Mouse (Mus musculus): Measurements from ENCODE around the gene Fam214a. TPM values are rescaled to one million over a fixed set of nuclear protein-coding genes. Genes with fewer than 3 reads are reported as not detected.

Gene Fam214a
- polyA plus RNA-seq, 1 experiment from 2014 or later = 14.8 TPM

DNA sequence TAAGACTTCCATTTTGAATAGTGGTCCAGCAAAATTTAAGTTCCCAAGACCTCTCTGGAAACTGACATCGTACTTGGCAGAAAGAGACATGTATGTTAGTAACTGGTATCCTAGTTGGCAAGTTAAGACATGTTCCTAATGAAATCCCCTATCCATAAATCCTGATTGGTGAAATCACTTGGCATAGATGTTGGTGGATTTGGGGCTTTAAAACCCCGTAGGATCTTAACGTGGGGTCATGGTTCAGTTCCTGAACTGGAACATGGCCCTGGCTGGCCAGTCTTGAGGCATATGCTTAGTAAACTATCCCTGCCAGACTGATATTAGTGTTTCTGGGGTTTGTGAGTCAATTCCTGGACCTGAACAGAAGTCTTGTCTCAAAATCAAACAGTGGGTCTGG is 14.9 kb upstream of the Fam214a start:
- no peak for DNase-seq (ENCODE audit: low spot score)
- Histone ChIP-seq H3K36me3 (ENCODE audit: control insufficient read depth, insufficient read depth, low read length) (no peaks in the 10 kb centered on the region), H3K4me2 (ENCODE audit: low read depth) (no peak overlapping the region), H3K9me3 (ENCODE audit: control insufficient read depth, low read length) (no peaks in the 10 kb centered on the region), H3K4me1 (ENCODE audit: control insufficient read depth, insufficient read depth, low read length) (no peaks in the 10 kb centered on the region), H3K4me3 (ENCODE audit: low read depth, low read length) (no peak overlapping the region), H3K9ac (ENCODE audit: low read length) (no peak overlapping the region), H3K27ac (ENCODE audit: low read depth, low read length) (no peak overlapping the region), H3K27me3 (ENCODE audit: control insufficient read depth, insufficient read depth, low read length) (no peaks in the 10 kb centered on the region)
- no peak for ATAC-seq (ENCODE audit: insufficient read depth, low FRiP score, low TSS enrichment)
- 93% methylated on average over 3 of the region's 3 CpGs for WGBS

DNA sequence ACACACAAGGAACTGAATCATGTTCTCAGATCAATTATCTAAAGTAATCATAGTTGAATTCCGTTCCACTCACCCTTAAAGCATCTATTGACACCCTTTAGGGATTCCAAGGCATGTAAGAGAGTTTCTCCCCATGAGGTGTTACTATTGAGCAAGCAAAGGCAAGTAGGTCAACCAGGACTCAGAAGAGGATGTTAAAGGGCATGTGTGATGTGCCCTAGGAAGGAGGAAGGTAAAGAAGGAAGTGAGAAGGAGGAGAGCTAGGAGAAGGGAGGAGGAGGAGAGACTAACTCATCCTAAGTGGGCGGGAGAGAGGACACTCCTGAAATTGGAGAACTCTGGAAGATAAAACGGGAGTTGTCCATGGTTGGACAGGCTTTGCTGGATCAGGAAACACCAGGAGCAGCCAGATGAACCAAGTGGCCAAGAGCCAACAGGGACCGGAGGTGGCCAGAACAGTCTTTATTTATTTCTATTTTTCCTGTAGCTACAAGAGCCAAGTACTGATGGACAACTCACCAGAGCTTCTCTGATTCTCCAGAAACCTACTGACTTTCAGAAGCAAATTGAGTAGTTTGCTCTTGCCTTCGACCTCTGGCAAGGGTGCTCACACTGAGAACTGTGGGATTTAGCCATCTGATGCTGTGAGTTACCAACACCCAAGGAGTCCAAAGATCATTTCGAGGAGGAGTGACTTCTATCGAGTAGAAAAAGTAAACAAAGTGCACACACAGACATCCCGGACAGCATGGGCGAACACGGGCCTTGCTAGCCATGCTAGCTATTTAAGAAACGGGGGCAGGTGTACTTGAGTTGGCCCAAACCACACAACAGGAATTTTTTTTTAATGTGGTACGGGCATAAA is 13.8 kb upstream of the Fam214a start:
- Histone ChIP-seq H3K9ac (ENCODE audit: low read length) (no peak overlapping the region), H3K4me2 (ENCODE audit: low read depth) (no peak overlapping the region), H3K9me3 (ENCODE audit: control insufficient read depth, low read length) (no peaks in the 10 kb centered on the region), H3K36me3 (ENCODE audit: control insufficient read depth, insufficient read depth, low read length) (no peaks in the 10 kb centered on the region), H3K4me3 (ENCODE audit: low read depth, low read length) (no peak overlapping the region), H3K4me1 (ENCODE audit: control insufficient read depth, insufficient read depth, low read length) (no peaks in the 10 kb centered on the region), H3K27ac (ENCODE audit: low read depth, low read length) (no peak overlapping the region), H3K27me3 (ENCODE audit: control insufficient read depth, insufficient read depth, low read length) (no peaks in the 10 kb centered on the region)
- no peak for DNase-seq (ENCODE audit: low spot score)
- 87% methylated on average over 12 of the region's 12 CpGs for WGBS
- no peak for ATAC-seq (ENCODE audit: insufficient read depth, low FRiP score, low TSS enrichment)

DNA sequence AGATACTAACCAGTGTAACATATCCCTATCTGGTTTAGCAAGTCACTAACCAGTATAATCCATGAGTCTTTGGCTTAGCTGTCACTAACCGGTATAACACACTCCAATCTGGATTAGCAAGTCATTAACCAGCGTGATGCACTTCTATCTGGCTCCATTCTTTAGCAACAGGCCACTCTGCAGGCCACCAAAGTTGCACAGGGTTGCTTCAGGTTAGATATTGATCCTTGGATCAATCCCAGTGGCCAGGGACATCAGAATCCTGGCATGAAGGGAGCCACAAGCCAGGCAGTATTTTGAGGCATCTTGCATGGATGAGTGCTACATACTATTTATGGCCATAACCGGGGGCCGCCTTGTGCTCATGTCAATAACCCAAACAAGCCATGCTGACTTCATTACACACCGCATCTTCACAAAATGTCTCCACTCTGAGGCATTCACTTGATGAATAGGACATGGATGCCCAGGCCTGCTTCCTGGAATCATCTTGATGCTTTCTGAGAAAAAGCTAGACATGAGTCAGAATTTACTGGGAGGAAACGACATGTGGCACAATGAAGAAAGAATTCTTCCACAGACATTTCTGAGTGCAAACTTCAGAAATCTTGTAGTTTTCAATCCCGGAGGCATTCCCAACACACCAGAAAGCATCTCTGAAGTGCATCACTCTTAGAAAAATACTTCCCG is 5.8 kb upstream of the Fam214a start:
- Histone ChIP-seq H3K27ac (ENCODE audit: low read depth, low read length) (no peak overlapping the region), H3K9ac (ENCODE audit: low read length) (no peak overlapping the region), H3K4me1 (ENCODE audit: control insufficient read depth, insufficient read depth, low read length) (no peaks in the 10 kb centered on the region), H3K4me3 (ENCODE audit: low read depth, low read length) (no peak overlapping the region), H3K9me3 (ENCODE audit: control insufficient read depth, low read length) (no peaks in the 10 kb centered on the region), H3K36me3 (ENCODE audit: control insufficient read depth, insufficient read depth, low read length) (no peaks in the 10 kb centered on the region), H3K4me2 (ENCODE audit: low read depth) (no peak overlapping the region), H3K27me3 (ENCODE audit: control insufficient read depth, insufficient read depth, low read length) (no peaks in the 10 kb centered on the region)
- DNase-seq (ENCODE audit: low spot score) (no peak), ATAC-seq (ENCODE audit: insufficient read depth, low FRiP score, low TSS enrichment) (no peak)
- 91% methylated on average over 8 of the region's 8 CpGs for WGBS

DNA sequence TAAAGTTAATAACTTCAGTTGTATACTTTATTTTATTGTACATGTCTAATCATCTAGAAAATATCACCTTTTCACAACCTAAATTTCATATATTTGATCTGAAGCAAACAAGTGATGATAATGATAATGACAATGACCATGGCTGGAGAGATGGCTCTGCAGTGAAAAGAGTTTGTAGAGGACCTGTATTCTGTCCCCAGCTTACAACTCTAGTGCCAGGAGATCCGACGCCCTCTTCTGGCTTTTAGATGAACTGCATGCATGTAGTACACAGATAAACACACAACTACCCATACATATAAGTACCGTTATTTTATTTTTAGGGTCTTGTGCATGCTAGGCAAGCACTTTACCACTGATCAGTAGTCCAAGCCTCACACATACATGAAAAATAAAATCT is 1.2 kb upstream of the Fam214a start:
- Histone ChIP-seq H3K4me3 (ENCODE audit: low read depth, low read length) (no peak overlapping the region), H3K9me3 (ENCODE audit: control insufficient read depth, low read length) (no peaks in the 10 kb centered on the region), H3K4me2 (ENCODE audit: low read depth) (no peak overlapping the region), H3K9ac (ENCODE audit: low read length) (no peak overlapping the region), H3K27ac (ENCODE audit: low read depth, low read length) (no peak overlapping the region), H3K27me3 (ENCODE audit: control insufficient read depth, insufficient read depth, low read length) (no peaks in the 10 kb centered on the region), H3K36me3 (ENCODE audit: control insufficient read depth, insufficient read depth, low read length) (no peaks in the 10 kb centered on the region), H3K4me1 (ENCODE audit: control insufficient read depth, insufficient read depth, low read length) (peaks cover 3% of the 10 kb centered on the region)
- ATAC-seq (ENCODE audit: insufficient read depth, low FRiP score, low TSS enrichment) = no peak
- DNase-seq (ENCODE audit: low spot score) = no peak
- 31% methylated on average over 3 of the region's 3 CpGs for WGBS

GRCm38 (mm10) chr9:74952106-74952505 is 578 bp upstream of the Fam214a start:
- Histone ChIP-seq H3K9me3 (ENCODE audit: control insufficient read depth, low read length) (no peaks in the 10 kb centered on the region), H3K36me3 (ENCODE audit: control insufficient read depth, insufficient read depth, low read length) (no peaks in the 10 kb centered on the region), H3K4me1 (ENCODE audit: control insufficient read depth, insufficient read depth, low read length) (peaks cover 3% of the 10 kb centered on the region), H3K27ac (ENCODE audit: low read depth, low read length) (no peak overlapping the region), H3K9ac (ENCODE audit: low read length) (no peak overlapping the region), H3K4me3 (ENCODE audit: low read depth, low read length) (peak overlapping the region; percentile 77), H3K27me3 (ENCODE audit: control insufficient read depth, insufficient read depth, low read length) (no peaks in the 10 kb centered on the region), H3K4me2 (ENCODE audit: low read depth) (peak overlapping the region; percentile 91)
- no peak; the same call in 1 of the 2 replicates for ATAC-seq (ENCODE audit: insufficient read depth, low FRiP score, low TSS enrichment)
- WGBS = 66% methylated on average over 5 of the region's 5 CpGs
- DNase-seq (ENCODE audit: low spot score) = peak; percentile 20

DNA sequence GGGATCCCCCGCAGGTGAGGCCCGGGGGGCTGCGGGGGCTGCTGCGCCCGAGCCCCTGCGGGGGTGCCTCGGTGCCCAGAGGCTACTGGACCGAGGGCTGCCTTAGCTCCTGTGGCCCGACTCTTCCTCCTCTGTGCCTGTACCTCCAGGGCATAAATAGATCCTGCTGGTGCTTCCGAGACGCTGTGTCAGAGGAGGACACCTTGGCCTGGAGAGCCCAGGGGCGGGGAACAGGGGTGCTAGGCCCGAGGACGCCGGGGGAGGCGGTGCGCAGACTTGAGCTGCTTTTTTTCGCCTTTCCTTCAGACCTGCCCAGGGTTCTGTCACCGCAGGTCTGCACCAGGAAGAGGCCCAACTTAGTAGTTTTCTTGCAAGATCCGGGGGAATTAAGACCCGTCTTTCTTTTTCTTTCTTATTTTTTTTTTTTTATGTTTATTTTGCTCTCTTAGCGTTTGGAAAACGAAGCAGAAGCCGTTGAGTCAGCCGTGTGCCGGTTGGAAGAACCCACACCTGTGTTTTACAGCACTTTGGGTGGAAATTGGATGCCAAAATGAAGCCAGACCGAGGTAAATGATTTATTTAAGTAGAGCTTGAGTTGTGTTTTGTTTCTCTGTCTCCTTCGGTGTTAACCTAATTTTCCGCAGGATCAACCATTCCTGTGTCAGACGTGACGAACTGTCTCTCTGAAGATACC is 728 bp downstream of the Fam214a start:
- ATAC-seq (ENCODE audit: insufficient read depth, low FRiP score, low TSS enrichment) (peak; percentile 67), DNase-seq (ENCODE audit: low spot score) (peak; percentile 63)
- H3K9ac ChIP-seq (ENCODE audit: low read length) = peak overlapping the region; percentile 71
- H3K4me1 ChIP-seq (ENCODE audit: control insufficient read depth, insufficient read depth, low read length) = peaks cover 3% of the 10 kb centered on the region
- peak overlapping the region; percentile 77 for H3K4me3 ChIP-seq (ENCODE audit: low read depth, low read length)
- no peaks in the 10 kb centered on the region for H3K9me3 ChIP-seq (ENCODE audit: control insufficient read depth, low read length)
- no peaks in the 10 kb centered on the region for H3K27me3 ChIP-seq (ENCODE audit: control insufficient read depth, insufficient read depth, low read length)
- H3K27ac ChIP-seq (ENCODE audit: low read depth, low read length) = peak overlapping the region; percentile 81
- H3K4me2 ChIP-seq (ENCODE audit: low read depth) = peak overlapping the region; percentile 91
- WGBS = 7% methylated on average over 31 of the region's 31 CpGs
- no peaks in the 10 kb centered on the region for H3K36me3 ChIP-seq (ENCODE audit: control insufficient read depth, insufficient read depth, low read length)

DNA sequence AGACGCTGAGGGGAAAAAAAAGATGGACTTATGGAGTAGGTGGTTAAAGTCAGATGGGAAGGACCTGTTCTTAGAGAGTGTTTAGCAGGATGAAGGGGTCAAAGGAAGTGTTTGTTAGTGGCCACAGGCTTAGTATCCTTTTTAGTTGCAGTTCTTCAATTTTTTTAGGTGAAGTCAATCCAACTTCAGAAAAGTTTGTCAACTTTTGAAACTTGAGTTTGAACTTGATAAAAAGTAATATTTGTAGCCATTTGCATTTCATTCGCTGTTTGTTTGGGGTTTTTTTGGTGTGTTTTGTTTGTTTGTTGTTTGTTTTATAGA is 1.2 kb downstream of the Fam214a start:
- H3K4me3 ChIP-seq (ENCODE audit: low read depth, low read length) = peak overlapping the region; percentile 77; the same call in 1 of the 2 replicates
- peaks cover 3% of the 10 kb centered on the region for H3K4me1 ChIP-seq (ENCODE audit: control insufficient read depth, insufficient read depth, low read length)
- no peaks in the 10 kb centered on the region for H3K9me3 ChIP-seq (ENCODE audit: control insufficient read depth, low read length)
- H3K27ac ChIP-seq (ENCODE audit: low read depth, low read length) = no peak overlapping the region
- ATAC-seq (ENCODE audit: insufficient read depth, low FRiP score, low TSS enrichment) (no peak), DNase-seq (ENCODE audit: low spot score) (no peak)
- peak overlapping the region; percentile 91 for H3K4me2 ChIP-seq (ENCODE audit: low read depth)
- no peak overlapping the region; the same call in 1 of the 2 replicates for H3K9ac ChIP-seq (ENCODE audit: low read length)
- H3K27me3 ChIP-seq (ENCODE audit: control insufficient read depth, insufficient read depth, low read length) = no peaks in the 10 kb centered on the region
- no peaks in the 10 kb centered on the region for H3K36me3 ChIP-seq (ENCODE audit: control insufficient read depth, insufficient read depth, low read length)
- WGBS = 54% methylated on average over 2 of the region's 2 CpGs

DNA sequence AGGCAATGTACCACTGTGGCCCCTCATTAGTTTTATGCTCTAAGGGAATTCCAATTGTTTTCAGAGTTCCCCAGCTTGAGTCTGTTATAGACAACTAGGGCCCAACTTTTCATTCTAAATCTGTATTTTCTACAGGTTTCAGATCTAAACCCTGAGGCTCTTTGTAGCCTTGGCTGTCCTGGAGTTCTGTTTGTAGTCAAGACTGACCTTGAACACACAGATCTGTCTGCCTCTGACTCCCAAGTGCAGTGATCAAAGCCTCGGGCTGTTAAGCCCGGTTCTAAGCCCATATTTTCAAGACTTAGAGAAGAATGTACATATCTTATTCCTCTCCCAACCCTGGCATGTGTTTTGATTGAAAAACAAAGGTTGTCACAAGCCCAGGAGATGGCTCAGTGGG is 1.7 kb downstream of the Fam214a start:
- 90% methylated on average over 2 of the region's 2 CpGs for WGBS
- H3K4me3 ChIP-seq (ENCODE audit: low read depth, low read length) = no peak overlapping the region
- H3K27me3 ChIP-seq (ENCODE audit: control insufficient read depth, insufficient read depth, low read length) = no peaks in the 10 kb centered on the region
- no peak overlapping the region for H3K9ac ChIP-seq (ENCODE audit: low read length)
- DNase-seq (ENCODE audit: low spot score) (no peak), ATAC-seq (ENCODE audit: insufficient read depth, low FRiP score, low TSS enrichment) (no peak)
- no peaks in the 10 kb centered on the region for H3K36me3 ChIP-seq (ENCODE audit: control insufficient read depth, insufficient read depth, low read length)
- H3K27ac ChIP-seq (ENCODE audit: low read depth, low read length) = no peak overlapping the region
- peaks cover 3% of the 10 kb centered on the region for H3K4me1 ChIP-seq (ENCODE audit: control insufficient read depth, insufficient read depth, low read length)
- no peaks in the 10 kb centered on the region for H3K9me3 ChIP-seq (ENCODE audit: control insufficient read depth, low read length)
- no peak overlapping the region for H3K4me2 ChIP-seq (ENCODE audit: low read depth)
